Mouse (Mus musculus) urinary bladder, adult 18-20 months (tissue): ENCODE data around the gene Lifr.

Experiments
- DNase-seq, 2 experiments: peaks; one replicate each; pipeline ENCODE4 v3.0.0; 2022; ENCODE audit warnings: low spot score in 2 of 2, mixed read lengths in 2 of 2

The Lifr gene

GRCm38 (mm10) chr15:7080916-7081626, 9.3 kb upstream of the Lifr start:
- DNase-seq, result no peak

GRCm38 (mm10) chr15:7081795-7082194, 8.6 kb upstream of the Lifr start:
- DNase-seq, result no peak

DNA sequence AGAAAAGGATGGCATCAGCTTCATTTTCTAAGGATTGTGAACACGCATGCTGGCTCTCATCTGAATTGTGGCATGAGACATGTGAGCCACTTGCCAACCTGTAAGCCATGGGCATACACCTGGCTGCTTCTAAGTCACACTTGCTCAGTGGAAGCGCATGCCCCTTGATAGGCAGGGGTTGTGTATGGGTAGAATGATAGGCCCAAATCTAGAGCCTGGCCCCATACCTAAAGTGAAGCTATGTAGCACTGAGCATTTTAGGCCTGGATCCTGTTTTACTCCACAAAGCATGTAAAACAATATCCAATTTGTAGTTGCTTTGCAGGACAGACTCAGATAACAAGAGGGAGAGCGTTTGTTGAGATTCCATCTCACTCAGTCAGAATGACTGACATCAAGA, 7.5 kb upstream of the Lifr start:
- DNase-seq, result no peak

DNA sequence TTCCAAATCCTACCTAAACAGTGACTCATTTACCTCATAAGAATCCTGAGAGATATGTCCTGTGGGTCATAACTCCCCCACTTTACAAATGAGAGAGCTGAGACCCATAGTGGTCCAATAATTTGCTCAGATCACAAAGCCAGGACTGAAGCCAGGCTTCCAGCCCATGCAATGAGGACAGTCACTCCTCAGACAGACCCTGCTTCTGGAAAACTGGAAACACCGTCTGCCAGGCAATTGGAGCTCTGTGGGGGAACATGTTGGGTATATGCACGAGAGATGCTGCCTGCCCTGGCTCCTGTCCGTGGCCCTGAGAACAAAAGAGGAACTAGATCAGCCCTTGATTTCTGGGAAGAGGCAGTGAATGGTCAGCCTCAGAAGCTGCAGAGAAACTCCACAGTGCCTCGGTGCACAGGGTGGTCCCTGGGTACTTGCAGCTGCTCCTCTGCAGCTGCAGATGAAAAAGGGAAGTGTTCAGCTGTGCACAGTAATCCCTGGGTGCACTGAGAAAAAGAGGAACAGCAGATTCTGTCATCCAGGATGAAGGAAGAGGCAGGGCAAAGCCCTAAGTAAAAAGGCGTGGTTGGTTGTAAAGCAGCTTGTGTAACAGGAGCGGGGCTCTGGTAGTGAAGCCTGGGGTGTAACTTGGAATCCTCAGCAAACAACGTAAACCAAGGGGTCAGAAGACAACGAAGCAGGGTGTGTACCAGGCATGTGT, 5.5 kb upstream of the Lifr start:
- DNase-seq, result no peak

DNA sequence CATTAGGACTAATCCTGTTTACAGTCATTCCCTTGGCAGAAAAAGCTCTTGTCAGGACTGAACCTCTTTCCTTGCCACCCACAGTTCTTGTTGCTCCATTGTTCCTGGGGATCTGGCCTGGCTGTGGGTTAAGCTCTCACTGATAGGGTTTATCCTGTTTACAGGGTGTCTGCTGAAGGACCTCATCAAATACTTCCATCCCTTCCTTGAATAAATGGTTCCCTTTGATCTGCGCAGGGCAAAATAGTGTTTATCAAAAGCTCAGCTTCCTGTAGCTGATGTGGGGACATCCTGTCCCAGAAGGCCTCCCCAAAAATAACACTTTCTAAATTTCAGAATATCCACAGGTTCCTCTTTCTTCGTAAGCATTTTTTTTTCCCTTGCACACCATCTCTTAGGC, 1.7 kb upstream of the Lifr start:
- DNase-seq, result no peak

DNA sequence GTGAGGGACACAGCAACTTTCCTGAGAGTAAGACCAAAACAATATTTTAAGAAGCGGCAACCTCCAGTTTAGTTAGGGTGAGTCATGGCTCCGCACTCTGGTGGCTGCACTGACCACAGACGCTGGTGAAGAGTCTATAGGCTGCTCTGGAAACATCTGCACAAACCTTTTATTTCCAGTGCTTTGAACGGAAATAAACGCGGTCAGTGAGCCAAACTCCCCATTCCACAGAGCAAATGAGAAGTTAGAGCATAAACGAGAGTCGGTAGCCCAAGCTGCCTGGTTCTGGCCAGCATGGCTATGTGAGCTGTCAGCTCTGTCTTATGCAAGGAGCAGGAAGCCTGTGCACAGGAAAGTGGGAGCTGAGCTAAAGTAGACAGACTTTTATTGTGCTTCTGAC, 1.9 kb downstream of the Lifr start:
- DNase-seq, result no peak

DNA sequence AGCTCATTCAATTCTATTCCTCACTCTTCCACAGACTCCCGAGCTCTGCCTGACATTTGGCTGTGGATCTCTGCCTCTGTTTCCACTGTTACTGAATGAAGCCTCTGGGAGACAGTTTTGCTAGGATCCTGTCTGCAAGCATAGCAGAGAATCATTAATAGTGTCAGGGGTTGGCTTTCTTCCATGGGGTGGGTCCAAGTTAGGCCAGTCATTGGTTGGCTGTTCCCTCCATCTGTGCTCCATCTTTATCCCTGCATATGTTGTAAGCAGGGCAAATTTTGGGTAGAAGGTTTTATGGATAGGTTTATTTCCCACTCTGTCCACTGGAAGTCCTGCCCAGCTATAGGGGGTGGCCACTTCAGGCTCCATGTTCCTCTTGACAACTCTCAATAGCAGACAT, 9.0 kb downstream of the Lifr start:
- DNase-seq, result no peak

DNA sequence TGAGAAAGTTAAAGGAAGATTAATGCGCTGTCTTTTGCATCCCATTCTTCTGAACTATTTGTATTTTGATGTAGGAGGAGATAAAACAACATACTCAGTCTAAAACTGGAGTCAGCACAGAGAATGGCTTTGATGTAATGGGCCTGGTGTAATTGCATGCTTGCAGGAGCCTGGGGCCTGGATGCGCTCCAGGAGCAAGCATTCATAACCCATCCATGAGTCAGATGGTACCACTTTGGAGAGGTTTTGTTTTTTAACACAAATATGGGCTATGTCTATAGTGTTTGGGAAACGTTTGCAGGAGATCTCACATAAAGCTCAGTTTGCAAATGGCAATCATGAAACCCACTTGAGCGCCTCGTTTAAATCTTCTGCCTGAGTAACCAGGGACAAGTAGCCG, 9.8 kb downstream of the Lifr start:
- no peak for DNase-seq

DNA sequence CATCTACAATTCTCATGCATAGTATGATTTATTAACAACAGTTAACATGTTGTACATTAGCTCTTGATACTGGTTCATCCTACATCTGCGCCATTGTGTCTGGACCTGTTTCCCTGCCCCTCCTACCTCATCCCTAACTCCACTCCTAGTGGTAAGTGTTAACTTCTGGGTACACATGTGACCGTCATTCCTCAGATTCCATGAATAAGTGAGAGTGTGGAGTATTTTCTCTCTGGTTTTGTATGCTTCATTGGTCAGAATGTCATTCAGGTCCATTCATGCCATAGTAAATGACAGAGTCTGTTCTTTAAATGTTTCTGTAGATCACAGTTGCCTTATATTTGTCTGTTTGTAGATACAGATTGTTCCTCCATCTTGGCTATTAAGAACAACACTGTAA, 12.6 kb downstream of the Lifr start:
- no peak for DNase-seq

DNA sequence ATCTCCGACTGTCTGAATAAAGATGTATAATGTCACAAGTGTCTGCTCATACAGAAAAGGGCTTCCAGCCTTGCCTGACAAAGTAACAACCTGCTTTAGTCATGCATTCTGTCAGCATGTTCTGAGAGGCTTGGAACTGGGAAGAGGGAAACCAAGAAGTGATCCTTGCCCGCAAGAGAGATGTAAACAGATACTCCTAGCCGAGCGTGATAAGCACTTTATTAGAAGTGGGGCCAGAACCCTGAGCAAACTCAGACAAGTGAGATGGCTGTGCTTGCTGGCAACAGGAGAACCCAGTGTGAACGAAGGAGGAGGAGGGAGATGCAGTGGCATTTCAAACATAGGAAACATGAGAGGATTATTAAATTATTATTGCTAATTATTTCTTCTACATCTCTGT, 14.8 kb downstream of the Lifr start:
- peak in 1 of 2 experiments; percentile 11 for DNase-seq

GRCm38 (mm10) chr15:7108160-7108559, 17.7 kb downstream of the Lifr start:
- DNase-seq, result no peak

DNA sequence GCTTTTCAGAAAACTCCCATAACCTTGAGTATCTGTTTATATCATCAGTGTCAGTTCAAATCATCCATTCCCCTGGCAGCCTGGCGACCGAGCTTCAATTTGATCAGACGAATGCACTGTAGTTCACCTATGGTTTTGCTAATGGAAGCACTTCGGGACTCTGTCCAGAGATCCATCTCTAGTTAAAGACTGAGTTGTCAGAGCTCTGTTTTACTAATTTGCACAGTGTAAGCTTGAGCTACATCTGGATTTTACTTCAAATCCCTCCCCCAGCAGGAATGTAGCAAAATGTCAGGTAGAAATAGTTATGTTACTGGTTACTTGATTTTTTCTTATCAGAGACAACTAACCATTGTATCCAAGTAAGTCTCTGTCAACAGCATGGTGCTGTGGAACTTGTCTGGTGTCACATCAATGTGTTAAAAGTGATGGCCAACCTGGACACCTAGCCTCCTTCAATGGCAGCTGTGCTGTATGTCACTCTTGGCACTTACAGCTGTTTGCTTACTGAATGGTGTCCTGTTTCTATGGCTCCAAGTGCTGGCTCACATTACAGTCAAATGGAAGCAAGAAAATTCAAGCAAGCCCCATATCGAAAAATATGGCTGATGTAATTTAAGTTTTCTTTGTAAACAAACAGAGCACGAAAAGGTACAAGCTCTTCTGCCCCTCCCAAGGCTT, 22.0 kb downstream of the Lifr start:
- DNase-seq, result no peak

DNA sequence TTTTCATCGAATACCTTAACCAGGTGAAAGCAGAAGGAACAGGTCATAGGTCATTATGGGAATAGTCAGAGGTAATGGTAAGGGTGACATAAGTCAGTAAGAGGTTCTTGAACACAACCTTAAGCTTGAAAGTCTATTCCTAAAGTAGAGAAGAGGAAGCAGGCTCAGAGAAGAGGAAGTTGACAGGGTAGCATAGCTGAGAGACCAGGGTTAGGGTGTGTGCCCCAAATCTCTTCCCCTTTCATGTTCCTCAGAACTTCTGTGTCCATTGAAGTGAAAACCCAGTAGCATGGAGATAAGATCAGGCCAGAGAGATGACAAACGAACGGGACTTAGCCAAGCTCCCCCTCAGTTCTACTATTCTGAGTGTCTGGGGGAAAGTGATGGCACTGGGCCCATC, 23.5 kb downstream of the Lifr start:
- DNase-seq, result no peak

DNA sequence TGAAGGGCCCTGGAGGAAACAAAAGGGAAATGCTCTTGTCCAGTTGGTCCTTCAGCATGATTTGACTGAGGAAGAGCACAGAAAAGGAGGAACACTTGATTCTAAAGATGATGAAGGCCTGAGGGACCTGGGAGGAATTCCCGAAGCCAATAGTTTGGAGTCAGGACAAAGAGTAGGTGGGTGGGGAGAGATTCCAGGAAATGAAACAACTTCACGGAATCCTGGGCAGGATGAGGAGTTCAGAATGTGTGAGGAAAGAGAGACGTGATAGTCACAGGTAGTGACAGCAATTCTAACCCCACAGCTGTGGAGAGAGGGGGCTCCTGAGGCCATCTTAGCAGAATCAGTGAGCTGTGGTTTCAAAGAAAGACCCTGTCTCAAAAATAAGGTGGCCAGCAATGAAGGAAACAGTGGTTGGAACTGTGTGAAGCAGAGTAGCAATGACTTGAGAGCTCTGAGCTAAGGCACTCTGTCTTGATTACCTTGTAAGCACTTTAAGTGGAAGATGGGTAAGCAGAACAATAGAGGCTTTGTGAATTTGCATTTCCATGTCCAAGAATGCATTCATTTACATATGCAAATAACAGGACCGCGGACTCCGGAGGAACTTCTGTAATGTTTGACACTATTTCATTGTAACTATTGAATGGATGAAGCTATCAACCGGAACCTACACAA, 25.1 kb downstream of the Lifr start:
- no peak for DNase-seq

GRCm38 (mm10) chr15:7116216-7116615, 25.8 kb downstream of the Lifr start:
- DNase-seq, result no peak

GRCm38 (mm10) chr15:7116699-7117098, 26.3 kb downstream of the Lifr start:
- DNase-seq, result no peak

GRCm38 (mm10) chr15:7117944-7118343, 27.5 kb downstream of the Lifr start:
- no peak for DNase-seq

DNA sequence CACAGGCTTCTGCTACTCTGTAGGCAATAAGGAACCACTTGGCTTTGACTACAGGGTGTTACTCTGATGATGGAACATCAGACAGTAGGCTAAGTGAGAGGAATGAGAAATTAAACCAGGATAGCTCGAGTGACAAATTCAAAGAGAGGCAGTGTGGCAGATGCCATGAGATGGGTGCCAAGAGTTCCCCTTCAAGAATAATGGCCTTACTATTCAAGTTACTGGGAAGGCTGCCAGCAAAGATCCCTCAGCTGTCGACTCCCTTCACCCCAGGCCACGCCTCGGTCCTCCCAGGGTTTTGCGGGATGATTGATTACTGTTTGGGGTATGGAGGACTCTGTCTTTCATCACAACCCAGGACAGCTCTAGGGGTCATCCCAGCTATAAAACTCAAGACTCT, 28.4 kb downstream of the Lifr start:
- no peak for DNase-seq

- DNase-seq, result no peak
Observed at GRCm38 (mm10) chr15:7119930-7120512, 29.6 kb downstream of the Lifr start.

- no peak for DNase-seq
Observed at GRCm38 (mm10) chr15:7123781-7124450, 33.5 kb downstream of the Lifr start.

GRCm38 (mm10) chr15:7126171-7126570, 35.8 kb downstream of the Lifr start:
- no peak for DNase-seq
